Mouse (Mus musculus) hindbrain, embryonic 12.5 days (tissue): ENCODE measurements around the gene Per1. TPM values are rescaled to one million over a fixed set of nuclear protein-coding genes. Genes with fewer than 3 reads are reported as not detected.

Source experiments
- ATAC-seq: fragments of 200-750 bp; cut with Nextera tagmentation; 2 replicates; pipeline ENCODE4 v1.8.0; 2017; ENCODE audit warnings: moderate TSS enrichment; ENCODE audit not compliant: low FRiP score
- H3K27ac ChIP-seq: fragments of 300-500 bp; sonication (generic); 2 replicates; pipeline ENCODE4 v1.5.1; 2016; ENCODE audit warnings: mild to moderate bottlenecking
- H3K27me3 ChIP-seq: fragments of 300-500 bp; sonication (generic); 2 replicates; pipeline ENCODE4 v1.6.1; 2016; ENCODE audit warnings: mild to moderate bottlenecking
- H3K36me3 ChIP-seq: fragments of 300-500 bp; sonication (generic); 2 replicates; pipeline ENCODE4 v1.6.1; 2016; ENCODE audit warnings: mild to moderate bottlenecking
- H3K4me1 ChIP-seq: fragments of 300-500 bp; sonication (generic); 2 replicates; pipeline ENCODE4 v1.6.1; 2016
- H3K4me2 ChIP-seq: fragments of 300-500 bp; sonication (generic); replicated peaks from 2 replicates; pipeline ENCODE4 v1.6.1; 2016; ENCODE audit warnings: mild to moderate bottlenecking
- H3K4me3 ChIP-seq: fragments of 300-500 bp; sonication (generic); 2 replicates; pipeline ENCODE4 v1.5.1; 2016; ENCODE audit warnings: mild to moderate bottlenecking
- H3K9ac ChIP-seq: fragments of 300-500 bp; sonication (generic); 2 replicates; pipeline ENCODE4 v1.6.1; 2016; ENCODE audit warnings: mild to moderate bottlenecking, moderate library complexity
- H3K9me3 ChIP-seq: fragments of 300-500 bp; sonication (generic); replicated peaks from 2 replicates; pipeline ENCODE4 v1.6.1; 2016; ENCODE audit warnings: mild to moderate bottlenecking
- WGBS: fragments of 180-500 bp; shearing (Covaris S2); methylation state at CpG from one replicate; pipeline ENCODE4 v1.1.7; 2016; 5-methylcytosine and 5-hydroxymethylcytosine counted together
- polyA plus RNA-seq: library from polyadenylated mRNA; unstranded; fragments of >200 nt; fragmentation: Nextera tagmentation; extraction: Ambion mirVana; gene quantifications from 2 replicates; pipeline ENCODE4 v1.2.1, GENCODE M21; 2016

Per1 gene
- polyA plus RNA-seq, 1 experiment from 2014 or later: 9.8 TPM

- Histone ChIP-seq H3K27me3 (no peaks in the 10 kb centered on the region), H3K9me3 (no peaks in the 10 kb centered on the region), H3K4me1 (peaks cover 36% of the 10 kb centered on the region), H3K4me2 (peak overlapping the region; percentile 90), H3K36me3 (no peaks in the 10 kb centered on the region), H3K27ac (no peak overlapping the region), H3K9ac (peak overlapping the region; percentile 71), H3K4me3 (peak overlapping the region; percentile 41)
- WGBS: 2% methylated on average over 27 of the region's 29 CpGs
- ATAC-seq: no peak
Observed at GRCm38 (mm10) chr11:69066163-69066861, 28.7 kb upstream of the Per1 start.

DNA sequence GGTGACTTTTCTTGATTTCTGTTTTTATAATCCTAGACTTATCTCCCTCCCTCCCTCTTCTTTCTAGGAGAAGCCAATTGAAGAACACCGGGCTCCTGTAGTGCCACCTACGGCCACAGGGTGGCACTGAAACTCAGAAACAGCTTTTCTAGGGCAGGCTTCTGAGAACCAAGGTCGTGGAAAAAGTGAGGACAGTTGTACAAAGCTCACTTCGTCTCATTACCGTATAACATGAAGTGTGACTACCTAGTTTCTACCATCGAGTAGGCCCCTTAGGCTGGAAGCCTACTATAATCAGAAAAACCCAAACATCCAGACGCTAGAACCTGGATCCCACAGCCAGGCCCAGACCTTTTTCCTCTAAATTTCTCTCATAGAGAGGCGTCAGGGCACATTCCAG lies 28.1 kb upstream of the Per1 start:
- WGBS: 10% methylated on average over 8 of the region's 8 CpGs
- H3K4me3 ChIP-seq: peak overlapping the region; percentile 41
- peak overlapping the region; percentile 90 for H3K4me2 ChIP-seq
- H3K27ac ChIP-seq: no peak overlapping the region
- H3K9me3 ChIP-seq: no peaks in the 10 kb centered on the region
- ATAC-seq: no peak
- no peaks in the 10 kb centered on the region for H3K27me3 ChIP-seq
- no peak overlapping the region for H3K9ac ChIP-seq
- H3K36me3 ChIP-seq: no peaks in the 10 kb centered on the region
- H3K4me1 ChIP-seq: peaks cover 39% of the 10 kb centered on the region

GRCm38 (mm10) chr11:69067601-69068000 lies 27.4 kb upstream of the Per1 start:
- H3K27me3 ChIP-seq: no peaks in the 10 kb centered on the region
- H3K27ac ChIP-seq: no peak overlapping the region
- no peaks in the 10 kb centered on the region for H3K36me3 ChIP-seq
- ATAC-seq: no peak
- no peak overlapping the region for H3K4me2 ChIP-seq
- H3K4me3 ChIP-seq: no peak overlapping the region
- 66% methylated on average over 6 of the region's 6 CpGs for WGBS
- no peaks in the 10 kb centered on the region for H3K9me3 ChIP-seq
- H3K9ac ChIP-seq: no peak overlapping the region
- H3K4me1 ChIP-seq: peaks cover 45% of the 10 kb centered on the region

- H3K9me3 ChIP-seq: no peaks in the 10 kb centered on the region
- H3K36me3 ChIP-seq: no peaks in the 10 kb centered on the region
- WGBS: under 1% methylated on average over 13 of the region's 13 CpGs
- H3K27ac ChIP-seq: peak overlapping the region; percentile 89
- H3K4me2 ChIP-seq: peak overlapping the region; percentile 78
- no peaks in the 10 kb centered on the region for H3K27me3 ChIP-seq
- ATAC-seq: no peak
- peak overlapping the region; percentile 75 for H3K9ac ChIP-seq
- H3K4me1 ChIP-seq: peaks cover 40% of the 10 kb centered on the region
- H3K4me3 ChIP-seq: peak overlapping the region; percentile 52
Observed at GRCm38 (mm10) chr11:69070093-69070492, 24.9 kb upstream of the Per1 start.

- peak within 1 kb of the TSS; percentile 89 for H3K27ac ChIP-seq
- H3K27me3 ChIP-seq: no peaks in the 10 kb centered on the region
- no peaks in the 10 kb centered on the region for H3K9me3 ChIP-seq
- H3K36me3 ChIP-seq: no peaks in the 10 kb centered on the region
- peak within 1 kb of the TSS; percentile 75 for H3K9ac ChIP-seq
- under 1% methylated on average over 47 of the region's 47 CpGs for WGBS
- peak; percentile 87 for ATAC-seq
- peak within 1 kb of the TSS; percentile 52 for H3K4me3 ChIP-seq
- H3K4me1 ChIP-seq: peaks cover 39% of the 10 kb centered on the region
- peak within 1 kb of the TSS; percentile 78 for H3K4me2 ChIP-seq
Observed at GRCm38 (mm10) chr11:69070590-69071222, 24.3 kb upstream of the Per1 start, which contains the start of gene Tmem107. TSS of gene Tmem107 (plus strand) at chr11:69070806.

- Histone ChIP-seq H3K27me3 (no peaks in the 10 kb centered on the region), H3K9ac (peak overlapping the region; percentile 75), H3K4me2 (peak overlapping the region; percentile 78), H3K36me3 (no peaks in the 10 kb centered on the region), H3K27ac (peak overlapping the region; percentile 89), H3K4me3 (peak overlapping the region; percentile 52), H3K9me3 (no peaks in the 10 kb centered on the region), H3K4me1 (peaks cover 33% of the 10 kb centered on the region)
- no peak for ATAC-seq
- WGBS: 22% methylated on average over 9 of the region's 9 CpGs
Observed at GRCm38 (mm10) chr11:69071262-69071661, 23.8 kb upstream of the Per1 start.

- peak overlapping the region; percentile 91 for H3K27ac ChIP-seq
- H3K4me1 ChIP-seq: peaks cover 25% of the 10 kb centered on the region
- H3K4me2 ChIP-seq: peak overlapping the region; percentile 54
- H3K27me3 ChIP-seq: no peaks in the 10 kb centered on the region
- ATAC-seq: no peak
- H3K4me3 ChIP-seq: peak overlapping the region; percentile 32
- no peaks in the 10 kb centered on the region for H3K36me3 ChIP-seq
- WGBS: 86% methylated on average over 11 of the region's 11 CpGs
- peak overlapping the region; percentile 59 for H3K9ac ChIP-seq
- no peaks in the 10 kb centered on the region for H3K9me3 ChIP-seq
Observed at GRCm38 (mm10) chr11:69072234-69072633, 22.8 kb upstream of the Per1 start.

- 0 out of 2 replicates have a peak, but pooled peaks have one; percentile 4 for ATAC-seq
- peak overlapping the region; percentile 32 for H3K4me3 ChIP-seq
- peak overlapping the region; percentile 59 for H3K9ac ChIP-seq
- no peaks in the 10 kb centered on the region for H3K36me3 ChIP-seq
- H3K27me3 ChIP-seq: no peaks in the 10 kb centered on the region
- peaks cover 24% of the 10 kb centered on the region for H3K4me1 ChIP-seq
- no peaks in the 10 kb centered on the region for H3K9me3 ChIP-seq
- peak overlapping the region; percentile 91 for H3K27ac ChIP-seq
- 13% methylated on average over 9 of the region's 9 CpGs for WGBS
- peak overlapping the region; percentile 54 for H3K4me2 ChIP-seq
Observed at GRCm38 (mm10) chr11:69072666-69073064, 22.4 kb upstream of the Per1 start.

DNA sequence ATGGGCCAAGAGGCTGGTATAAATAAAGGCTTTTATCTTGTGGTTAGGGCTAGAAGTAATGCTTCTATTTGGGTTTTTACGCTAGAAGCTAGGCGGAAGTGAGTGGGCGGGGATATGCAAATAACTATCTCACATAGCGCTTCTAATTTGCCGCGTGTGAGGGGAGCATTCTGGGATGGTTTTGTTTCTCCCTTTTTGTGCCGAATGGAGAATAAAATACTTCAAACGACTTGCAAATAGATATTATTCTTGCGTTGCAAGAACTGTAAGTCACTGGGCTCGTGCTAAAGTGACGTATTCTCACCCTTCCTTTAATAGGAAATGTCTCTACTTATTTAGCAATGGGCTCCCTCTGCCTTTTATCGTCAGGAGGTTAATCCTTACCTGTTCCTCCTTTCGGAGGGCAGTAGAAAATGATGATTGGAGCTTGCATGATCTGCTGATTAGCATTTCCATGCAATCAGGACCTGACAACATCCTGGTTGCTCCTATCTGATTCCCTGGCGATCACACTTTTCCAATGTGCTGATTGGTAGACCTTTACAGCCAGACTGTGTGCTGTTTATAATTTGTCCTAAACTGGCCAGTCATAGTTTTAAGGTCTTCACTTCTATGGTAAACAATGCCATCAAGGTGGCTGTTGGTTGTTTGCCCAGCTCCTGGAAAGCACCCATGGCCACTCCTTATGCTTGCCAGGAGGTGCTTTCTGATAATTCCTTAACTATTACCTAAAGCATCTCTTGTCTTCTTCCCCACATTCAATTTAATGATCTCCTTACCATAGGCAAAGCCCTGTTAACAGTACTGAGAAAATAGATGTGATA lies 21.7 kb upstream of the Per1 start:
- no peaks in the 10 kb centered on the region for H3K9me3 ChIP-seq
- ATAC-seq: peak; percentile 63
- H3K4me1 ChIP-seq: peaks cover 24% of the 10 kb centered on the region
- under 1% methylated on average over 14 of the region's 14 CpGs for WGBS
- H3K27ac ChIP-seq: peak overlapping the region; percentile 91
- H3K4me3 ChIP-seq: peak overlapping the region; percentile 32
- peak overlapping the region; percentile 59 for H3K9ac ChIP-seq
- no peaks in the 10 kb centered on the region for H3K36me3 ChIP-seq
- H3K27me3 ChIP-seq: no peaks in the 10 kb centered on the region
- H3K4me2 ChIP-seq: peak overlapping the region; percentile 54

DNA sequence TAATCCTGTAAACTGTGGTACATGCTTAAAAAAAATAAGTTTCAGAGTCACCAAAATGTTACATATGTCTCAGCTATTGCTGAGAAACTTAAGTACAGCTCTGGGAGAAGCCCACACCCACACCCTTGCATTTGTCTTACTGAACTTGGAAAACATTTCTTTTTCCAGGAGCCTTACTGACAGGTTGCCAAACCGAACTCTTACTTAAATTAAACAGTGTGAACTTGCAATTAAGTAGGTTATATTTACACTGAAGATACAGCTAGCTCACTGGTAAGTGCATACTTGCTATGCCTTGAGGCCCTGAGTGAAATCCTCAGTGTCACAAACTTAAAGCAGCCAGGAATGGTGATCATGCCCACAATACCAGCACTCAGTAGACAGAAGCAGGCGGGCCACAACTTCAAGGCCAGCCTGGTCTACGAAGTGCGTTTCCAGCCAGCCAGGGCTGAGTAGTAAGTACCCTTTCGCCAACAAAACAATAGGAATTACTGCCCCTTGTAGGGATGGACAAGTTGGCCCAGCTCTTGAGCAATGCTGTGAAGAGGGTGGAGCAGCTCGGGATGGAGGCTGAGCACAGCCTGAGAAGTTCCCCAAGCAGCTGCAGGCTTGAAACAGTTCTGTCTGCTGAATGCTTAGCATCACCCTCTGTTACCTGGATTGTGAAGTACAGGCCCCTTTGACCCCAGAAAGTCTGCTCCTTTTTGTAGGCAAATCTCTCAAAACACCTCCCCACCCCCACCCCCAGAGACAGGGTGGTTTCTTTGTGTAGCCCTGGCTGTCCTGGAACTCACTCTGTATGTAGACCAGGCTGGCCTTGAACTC lies 20.9 kb upstream of the Per1 start:
- Histone ChIP-seq H3K9ac (no peak overlapping the region), H3K4me2 (no peak overlapping the region), H3K36me3 (no peaks in the 10 kb centered on the region), H3K27ac (peak overlapping the region; percentile 91), H3K4me3 (no peak overlapping the region), H3K9me3 (no peaks in the 10 kb centered on the region), H3K4me1 (peaks cover 24% of the 10 kb centered on the region), H3K27me3 (no peaks in the 10 kb centered on the region)
- 54% methylated on average over 6 of the region's 6 CpGs for WGBS
- no peak for ATAC-seq

GRCm38 (mm10) chr11:69074776-69075069 lies 20.3 kb upstream of the Per1 start:
- WGBS: 46% methylated on average over 2 of the region's 2 CpGs
- peaks cover 21% of the 10 kb centered on the region for H3K4me1 ChIP-seq
- no peak overlapping the region for H3K9ac ChIP-seq
- no peak overlapping the region for H3K4me2 ChIP-seq
- H3K4me3 ChIP-seq: no peak overlapping the region
- no peak overlapping the region for H3K27ac ChIP-seq
- no peak for ATAC-seq
- H3K9me3 ChIP-seq: no peaks in the 10 kb centered on the region
- no peaks in the 10 kb centered on the region for H3K36me3 ChIP-seq
- no peaks in the 10 kb centered on the region for H3K27me3 ChIP-seq
